Mouse (Mus musculus): ENCODE measurements around the gene Higd1b. TPM values are rescaled to one million over a fixed set of nuclear protein-coding genes. Genes with fewer than 3 reads are reported as not detected.
A peak's percentile ranks its signal among the peaks of the same experiment; 100 is the strongest.

The Higd1b gene
- polyA plus RNA-seq, 1 experiment = 0.15 TPM

- H3K4me1 ChIP-seq (ENCODE audit: control insufficient read depth, insufficient read depth, insufficient read length) = no peaks in the 10 kb centered on the region
- 90% methylated on average over 1 of the region's 1 CpGs for WGBS
- no peak for DNase-seq (ENCODE audit: low read depth in 1 of 2, low spot score in 2 of 2)
- no peak overlapping the region for H3K4me3 ChIP-seq (ENCODE audit: extremely low read depth, insufficient read depth, insufficient read length)
- peaks cover 37% of the 10 kb centered on the region for H3K36me3 ChIP-seq (ENCODE audit: control insufficient read depth, insufficient read depth, low read length)
- TF ChIP-seq CTCF (IDR thresholded peaks at IDR 0.05; ENCODE audit: extremely low read depth, insufficient read depth, insufficient read length, insufficient replicate concordance) (no peak), POLR2A (IDR thresholded peaks at IDR 0.05; ENCODE audit: low read depth, low read length) (no peak)
- no peak overlapping the region for H3K27ac ChIP-seq (ENCODE audit: insufficient read depth, low read length)
- no peaks in the 10 kb centered on the region for H3K27me3 ChIP-seq (ENCODE audit: control insufficient read depth, insufficient read depth, low read length)
Observed at GRCm38 (mm10) chr11:102837385-102837784, 1.7 kb downstream of the Higd1b start.

GRCm38 (mm10) chr11:102838126-102838525 lies 2.5 kb downstream of the Higd1b start:
- Histone ChIP-seq H3K4me1 (ENCODE audit: control insufficient read depth, insufficient read depth, insufficient read length) (no peaks in the 10 kb centered on the region), H3K27me3 (ENCODE audit: control insufficient read depth, insufficient read depth, low read length) (no peaks in the 10 kb centered on the region), H3K4me3 (ENCODE audit: extremely low read depth, insufficient read depth, insufficient read length) (no peak overlapping the region), H3K27ac (ENCODE audit: insufficient read depth, low read length) (no peak overlapping the region), H3K36me3 (ENCODE audit: control insufficient read depth, insufficient read depth, low read length) (peaks cover 39% of the 10 kb centered on the region)
- no peak for TF ChIP-seq CTCF (IDR thresholded peaks at IDR 0.05; ENCODE audit: extremely low read depth, insufficient read depth, insufficient read length, insufficient replicate concordance)
- TF ChIP-seq POLR2A (IDR thresholded peaks at IDR 0.05; ENCODE audit: low read depth, low read length) = no peak
- DNase-seq (ENCODE audit: low read depth in 1 of 2, low spot score in 2 of 2) = no peak
- WGBS = 88% methylated on average over 2 of the region's 2 CpGs

GRCm38 (mm10) chr11:102838616-102839150 lies 3.0 kb downstream of the Higd1b start:
- 88% methylated on average over 9 of the region's 9 CpGs for WGBS
- TF ChIP-seq CTCF (IDR thresholded peaks at IDR 0.05; ENCODE audit: extremely low read depth, insufficient read depth, insufficient read length, insufficient replicate concordance) = no peak
- no peak for TF ChIP-seq POLR2A (IDR thresholded peaks at IDR 0.05; ENCODE audit: low read depth, low read length)
- H3K4me1 ChIP-seq (ENCODE audit: control insufficient read depth, insufficient read depth, insufficient read length) = no peaks in the 10 kb centered on the region
- no peaks in the 10 kb centered on the region for H3K27me3 ChIP-seq (ENCODE audit: control insufficient read depth, insufficient read depth, low read length)
- no peak overlapping the region for H3K4me3 ChIP-seq (ENCODE audit: extremely low read depth, insufficient read depth, insufficient read length)
- H3K27ac ChIP-seq (ENCODE audit: insufficient read depth, low read length) = no peak overlapping the region
- peaks cover 43% of the 10 kb centered on the region for H3K36me3 ChIP-seq (ENCODE audit: control insufficient read depth, insufficient read depth, low read length)
- no peak for DNase-seq (ENCODE audit: low read depth in 1 of 2, low spot score in 2 of 2)

GRCm38 (mm10) chr11:102845926-102846325 lies 10.3 kb downstream of the Higd1b start:
- WGBS = 97% methylated on average over 10 of the region's 10 CpGs
- TF ChIP-seq POLR2A (IDR thresholded peaks at IDR 0.05; ENCODE audit: low read depth, low read length) = no peak
- no peak for TF ChIP-seq CTCF (IDR thresholded peaks at IDR 0.05; ENCODE audit: extremely low read depth, insufficient read depth, insufficient read length, insufficient replicate concordance)
- no peak overlapping the region for H3K27ac ChIP-seq (ENCODE audit: insufficient read depth, low read length)

GRCm38 (mm10) chr11:102851883-102852282 lies 16.2 kb downstream of the Higd1b start:
- Histone ChIP-seq H3K4me1 (ENCODE audit: control insufficient read depth, insufficient read depth, insufficient read length) (no peaks in the 10 kb centered on the region), H3K27me3 (ENCODE audit: control insufficient read depth, insufficient read depth, low read length) (no peaks in the 10 kb centered on the region), H3K36me3 (ENCODE audit: control insufficient read depth, insufficient read depth, low read length) (peaks cover 49% of the 10 kb centered on the region), H3K27ac (ENCODE audit: insufficient read depth, low read length) (no peak overlapping the region), H3K4me3 (ENCODE audit: extremely low read depth, insufficient read depth, insufficient read length) (no peak overlapping the region)
- 77% methylated on average over 5 of the region's 5 CpGs for WGBS
- DNase-seq (ENCODE audit: low read depth in 1 of 2, low spot score in 2 of 2) = peak in 1 of 2 experiments; percentile 29
- TF ChIP-seq POLR2A (IDR thresholded peaks at IDR 0.05; ENCODE audit: low read depth, low read length) (no peak), CTCF (IDR thresholded peaks at IDR 0.05; ENCODE audit: extremely low read depth, insufficient read depth, insufficient read length, insufficient replicate concordance) (peak; percentile 49; the same call in 1 of the 2 replicates)

More at GRCm38 (mm10) chr11:102845926-102846325, 10.3 kb downstream of the Higd1b start:
- DNase-seq (ENCODE audit: low read depth in 1 of 2, low spot score in 2 of 2) = no peak
- Histone ChIP-seq H3K4me3 (ENCODE audit: extremely low read depth, insufficient read depth, insufficient read length) (no peak overlapping the region), H3K36me3 (ENCODE audit: control insufficient read depth, insufficient read depth, low read length) (peaks cover 67% of the 10 kb centered on the region), H3K27me3 (ENCODE audit: control insufficient read depth, insufficient read depth, low read length) (no peaks in the 10 kb centered on the region), H3K4me1 (ENCODE audit: control insufficient read depth, insufficient read depth, insufficient read length) (no peaks in the 10 kb centered on the region)

GRCm38 (mm10) chr11:102853760-102854159 lies 18.1 kb downstream of the Higd1b start:
- H3K27ac ChIP-seq (ENCODE audit: insufficient read depth, low read length) = no peak overlapping the region
- no peak for TF ChIP-seq CTCF (IDR thresholded peaks at IDR 0.05; ENCODE audit: extremely low read depth, insufficient read depth, insufficient read length, insufficient replicate concordance)
- no peak for TF ChIP-seq POLR2A (IDR thresholded peaks at IDR 0.05; ENCODE audit: low read depth, low read length)
- no peak for DNase-seq (ENCODE audit: low read depth in 1 of 2, low spot score in 2 of 2)
- peaks cover 35% of the 10 kb centered on the region for H3K36me3 ChIP-seq (ENCODE audit: control insufficient read depth, insufficient read depth, low read length)
- no peaks in the 10 kb centered on the region for H3K27me3 ChIP-seq (ENCODE audit: control insufficient read depth, insufficient read depth, low read length)
- no peak overlapping the region for H3K4me3 ChIP-seq (ENCODE audit: extremely low read depth, insufficient read depth, insufficient read length)
- no peaks in the 10 kb centered on the region for H3K4me1 ChIP-seq (ENCODE audit: control insufficient read depth, insufficient read depth, insufficient read length)

- 83% methylated on average over 6 of the region's 6 CpGs for WGBS
- Histone ChIP-seq H3K27ac (ENCODE audit: insufficient read depth, low read length) (no peak overlapping the region), H3K36me3 (ENCODE audit: control insufficient read depth, insufficient read depth, low read length) (peaks cover 33% of the 10 kb centered on the region), H3K27me3 (ENCODE audit: control insufficient read depth, insufficient read depth, low read length) (no peaks in the 10 kb centered on the region), H3K4me3 (ENCODE audit: extremely low read depth, insufficient read depth, insufficient read length) (no peak overlapping the region), H3K4me1 (ENCODE audit: control insufficient read depth, insufficient read depth, insufficient read length) (no peaks in the 10 kb centered on the region)
- TF ChIP-seq CTCF (IDR thresholded peaks at IDR 0.05; ENCODE audit: extremely low read depth, insufficient read depth, insufficient read length, insufficient replicate concordance) = no peak
- TF ChIP-seq POLR2A (IDR thresholded peaks at IDR 0.05; ENCODE audit: low read depth, low read length) = no peak
- DNase-seq (ENCODE audit: low read depth in 1 of 2, low spot score in 2 of 2) = no peak
Observed at GRCm38 (mm10) chr11:102855941-102856340, 20.3 kb downstream of the Higd1b start.

Data from spleen, adult 2 months (tissue).